Mouse (Mus musculus) effector memory CD4-positive, alpha-beta T cell, adult 5 months (primary cell): ENCODE measurements around the gene Hpd. TPM values are rescaled to one million over a fixed set of nuclear protein-coding genes. Genes with fewer than 3 reads are reported as not detected.

Experiments
- polyA plus RNA-seq: library from polyadenylated mRNA; unstranded; fragments of 100-300 nt; shearing (Covaris generic); gene quantifications from one replicate; pipeline ENCODE4 v1.2.1, GENCODE M21; 2017

Hpd gene
- not detected for polyA plus RNA-seq

GRCm38 (mm10) chr5:123182651-123183050 lies at the start of gene Hpd:
Gene Hpd, minus strand, starts transcription at chr5:123182727.

GRCm38 (mm10) chr5:123169284-123169683 lies 13.2 kb downstream of the Hpd start, which contains the start of gene Psmd9:
Gene Psmd9, plus strand, starts transcription at chr5:123169413.

GRCm38 (mm10) chr5:123142161-123143157 lies 40.1 kb downstream of the Hpd start, which contains the start of gene Setd1b:
Gene Setd1b, plus strand, starts transcription at chr5:123142193.

GRCm38 (mm10) chr5:123132308-123133071 lies 50.0 kb downstream of the Hpd start, which contains the start of gene Rhof:
Gene Rhof, minus strand, starts transcription at chr5:123132692.

Other genes starting within 250 kb of the Hpd start
- gene Kdm2b, start 192.9 kb downstream of the Hpd start, polyA plus RNA-seq, result 110 TPM
- 499 TPM for gene Orai1, start 167.7 kb downstream of the Hpd start, polyA plus RNA-seq
- gene Morn3, start 135.7 kb downstream of the Hpd start, polyA plus RNA-seq, result 2.2 TPM
- gene Tmem120b, start 114.3 kb downstream of the Hpd start, polyA plus RNA-seq, result 3.2 TPM
- gene Rhof, start 50.0 kb downstream of the Hpd start, polyA plus RNA-seq, result 98.0 TPM
- 7.5 TPM for gene Setd1b, start 40.5 kb downstream of the Hpd start, polyA plus RNA-seq
- 35.2 TPM for gene Psmd9, start 13.3 kb downstream of the Hpd start, polyA plus RNA-seq
- gene Wdr66, start 69.4 kb upstream of the Hpd start, polyA plus RNA-seq, result 0.61 TPM
- 6.4 TPM for gene Bcl7a, start 161.1 kb upstream of the Hpd start, polyA plus RNA-seq
- 64.8 TPM for gene Mlxip, start 212.1 kb upstream of the Hpd start, polyA plus RNA-seq